9 mouse cellular contexts compared by ENCODE assay signal in the genomic region with DNA sequence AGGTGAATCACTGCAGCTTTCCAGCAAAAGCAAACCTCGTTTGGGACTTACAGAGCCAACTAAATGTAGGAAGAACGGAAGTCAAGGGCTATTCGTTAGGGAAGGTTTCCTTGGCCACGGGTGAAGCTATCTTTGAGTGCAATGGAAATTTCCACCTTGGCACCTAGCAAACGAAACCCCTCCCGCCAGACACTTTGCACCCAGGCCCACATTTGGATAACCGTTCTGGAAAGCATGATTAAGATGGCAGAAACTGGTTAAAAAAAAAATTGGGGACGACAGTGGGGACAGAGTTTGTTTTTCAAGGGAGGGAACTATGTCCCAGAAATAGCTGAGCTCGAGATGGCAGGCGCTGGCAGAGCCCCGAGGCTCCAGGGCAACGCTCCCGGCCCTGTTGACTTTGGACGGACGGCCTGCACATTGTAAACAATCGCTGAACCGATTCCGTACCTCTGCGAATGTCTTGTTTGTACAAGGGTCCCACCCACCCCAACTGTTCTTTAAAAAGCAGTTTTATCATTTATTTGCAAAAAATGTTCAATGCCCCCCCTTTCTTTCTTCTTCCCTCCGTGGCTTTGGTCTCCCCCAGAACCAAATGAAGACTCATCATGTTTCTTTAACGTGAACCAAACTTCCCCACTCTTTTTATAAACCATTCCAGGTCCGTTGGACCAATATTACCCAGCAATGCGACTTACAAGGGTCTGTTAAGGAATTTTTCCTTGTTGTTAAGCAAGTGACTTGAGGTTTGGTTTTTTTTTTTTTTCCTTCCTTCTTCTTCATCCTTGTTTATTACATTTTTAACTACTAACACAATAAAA. TPM values are rescaled to one million over a fixed set of nuclear protein-coding genes. Genes with fewer than 3 reads are reported as not detected.
DNase-seq lines count a peak whose midpoint lies in the region; ATAC-seq lines count a peak whose summit lies in the region.
"Had no signal": no experiment of that assay in that cellular context is flagged by ENCODE, and none has a peak within 500 bp of the region (broad histone marks: within the 10 kb centered on the region; RNA-seq: fewer than 3 reads in every experiment).

No protein-coding gene starts in this region.

- H3K9ac ChIP-seq in embryonic facial prominence, embryonic 15.5 days: no peak overlapping the region

- peak overlapping the region; percentile 80 for H3K27ac ChIP-seq in embryonic facial prominence, embryonic 15.5 days (replicated peaks)

- no peak for ATAC-seq in embryonic facial prominence, embryonic 15.5 days (ENCODE audit: insufficient number of reproducible peaks, low FRiP score, low TSS enrichment, low read depth)

- H3K4me2 ChIP-seq in embryonic facial prominence, embryonic 15.5 days (replicated peaks): peak overlapping the region; percentile 48

- H3K36me3 ChIP-seq in embryonic facial prominence, embryonic 15.5 days: no peaks in the 10 kb centered on the region

- peak; percentile 55 for DNase-seq in ovary, postnatal 36 days (ENCODE audit: low spot score)
- no peak for DNase-seq in ovary, postnatal 10 days (ENCODE audit: low spot score)
- peak; percentile 61 to 70 for DNase-seq in heart, postnatal 10 days
- peak; percentile 76 for DNase-seq in kidney, postnatal 14 days
- peak; percentile 63 for DNase-seq in lung, postnatal 25 days (ENCODE audit: low spot score)
- DNase-seq in yolk sac, embryonic 10.5 days (ENCODE audit: low spot score): peak; percentile 54
- DNase-seq in thymus, postnatal 25 days: no peak

- no peaks in the 10 kb centered on the region for H3K27me3 ChIP-seq in embryonic facial prominence, embryonic 15.5 days

- intact Hi-C loops in heart, postnatal 10 days (cut with DNase I): no loop called here

- 0 out of 2 replicates have a peak overlapping the region, but pooled peaks have one; percentile 32 for H3K4me3 ChIP-seq in embryonic facial prominence, embryonic 15.5 days (replicated peaks)

- peaks cover 22% of the 10 kb centered on the region for H3K4me1 ChIP-seq in embryonic facial prominence, embryonic 15.5 days

- no peaks in the 10 kb centered on the region for H3K9me3 ChIP-seq in embryonic facial prominence, embryonic 15.5 days (replicated peaks)

- WGBS in embryonic facial prominence, embryonic 15.5 days: 23% methylated on average over 23 of the region's 23 CpGs

RNA-seq across cellular contexts. Expression of a gene that starts 57.5 kb away (rescaled TPM):
- polyA plus RNA-seq in embryonic facial prominence, embryonic 15.5 days (2015; fragmentation: Nextera tagmentation; extraction: Ambion mirVana): 0.08 TPM in 1 of 2 replicates, not detected in the other
- total RNA-seq in heart, postnatal 10 days (2021): under 1 TPM; 0.07 to 0.22 TPM
- total RNA-seq: MEL had no signal

Comparison
In these comparisons a context has a peak if more than half of its experiments do, and no peak if none do; other contexts are left out.
1. DNase-seq: peak in ovary, postnatal 36 days (single experiment), heart, postnatal 10 days (2 of 2), kidney, postnatal 14 days (single experiment), lung, postnatal 25 days (single experiment) and yolk sac, embryonic 10.5 days (single experiment); none in ovary, postnatal 10 days (single experiment) and thymus, postnatal 25 days (single experiment).